Mouse (Mus musculus): ENCODE data around the gene Nop56. TPM values are rescaled to one million over a fixed set of nuclear protein-coding genes. Genes with fewer than 3 reads are reported as not detected.

Gene Nop56
- polyA plus RNA-seq, 1 experiment from 2014 or later = 354 TPM

DNA sequence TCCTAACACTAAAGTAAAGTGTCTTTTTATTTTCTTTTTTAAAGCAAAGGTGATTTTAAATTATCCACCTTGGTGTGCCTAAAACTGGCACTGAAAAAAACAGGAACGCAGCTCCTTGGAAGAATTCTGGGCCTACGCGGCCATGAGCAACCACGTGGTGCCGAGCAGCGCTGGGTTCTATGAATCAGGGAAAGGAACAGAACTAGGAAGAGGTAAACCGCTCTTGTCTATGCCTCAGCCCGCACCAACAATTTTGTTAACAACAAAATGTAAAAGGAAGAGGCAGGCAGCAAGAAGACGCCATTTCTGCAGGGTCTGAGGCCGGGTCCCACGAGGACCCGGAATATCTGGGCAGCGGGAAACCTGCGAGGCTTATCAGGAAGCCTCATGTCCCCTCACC is 498 bp upstream of the Nop56 start:
- H3K27me3 ChIP-seq (ENCODE audit: control insufficient read depth, insufficient read depth, low read length) = no peaks in the 10 kb centered on the region
- peak overlapping the region; percentile 90 for H3K9ac ChIP-seq (ENCODE audit: low read depth, low read length)
- peak overlapping the region; percentile 76 for H3K4me2 ChIP-seq (replicated peaks; ENCODE audit: low read depth, low read length)
- peak overlapping the region; percentile 85 for H3K27ac ChIP-seq (ENCODE audit: low read depth, low read length)
- H3K4me3 ChIP-seq (ENCODE audit: low read length) = peak overlapping the region; percentile 63
- peaks cover 35% of the 10 kb centered on the region for H3K36me3 ChIP-seq (ENCODE audit: control insufficient read depth, insufficient read depth, low read length)
- peak; percentile 3; the same call in 1 of the 2 replicates for ATAC-seq (ENCODE audit: low FRiP score, low TSS enrichment)
- no peaks in the 10 kb centered on the region for H3K9me3 ChIP-seq (ENCODE audit: control insufficient read depth, low read length)
- WGBS = 2% methylated on average over 14 of the region's 14 CpGs
- H3K4me1 ChIP-seq (ENCODE audit: control insufficient read depth, insufficient read depth, low read length) = peaks cover 19% of the 10 kb centered on the region; the same call in 1 of the 2 replicates

DNA sequence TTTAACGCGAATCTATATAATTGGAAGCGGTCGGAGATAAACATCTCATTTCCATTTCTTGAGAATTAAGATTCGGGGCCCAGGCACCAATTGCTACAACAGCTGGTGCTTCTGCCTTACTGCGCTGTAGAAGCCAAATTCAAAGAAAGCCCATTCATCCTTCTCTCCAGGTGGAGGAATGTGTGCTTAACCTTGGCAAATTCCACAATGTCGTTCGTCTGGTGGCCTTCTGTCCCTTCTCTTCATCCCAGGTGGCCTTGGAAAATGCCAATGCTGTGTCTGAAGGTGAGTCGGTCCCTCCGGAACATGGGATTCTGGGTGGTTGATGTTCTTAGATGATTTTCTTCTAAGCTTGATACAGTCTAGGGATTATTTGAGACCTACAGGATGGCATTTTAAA is 632 bp downstream of the Nop56 start:
- Histone ChIP-seq H3K4me1 (ENCODE audit: control insufficient read depth, insufficient read depth, low read length) (peaks cover 19% of the 10 kb centered on the region; the same call in 1 of the 2 replicates), H3K27me3 (ENCODE audit: control insufficient read depth, insufficient read depth, low read length) (no peaks in the 10 kb centered on the region), H3K9me3 (ENCODE audit: control insufficient read depth, low read length) (no peaks in the 10 kb centered on the region), H3K4me3 (ENCODE audit: low read length) (peak overlapping the region; percentile 63), H3K9ac (ENCODE audit: low read depth, low read length) (peak overlapping the region; percentile 90), H3K27ac (ENCODE audit: low read depth, low read length) (peak overlapping the region; percentile 91; the same call in 1 of the 2 replicates), H3K4me2 (replicated peaks; ENCODE audit: low read depth, low read length) (peak overlapping the region; percentile 80), H3K36me3 (ENCODE audit: control insufficient read depth, insufficient read depth, low read length) (peaks cover 44% of the 10 kb centered on the region)
- WGBS = under 1% methylated on average over 10 of the region's 10 CpGs
- ATAC-seq (ENCODE audit: low FRiP score, low TSS enrichment) = no peak

DNA sequence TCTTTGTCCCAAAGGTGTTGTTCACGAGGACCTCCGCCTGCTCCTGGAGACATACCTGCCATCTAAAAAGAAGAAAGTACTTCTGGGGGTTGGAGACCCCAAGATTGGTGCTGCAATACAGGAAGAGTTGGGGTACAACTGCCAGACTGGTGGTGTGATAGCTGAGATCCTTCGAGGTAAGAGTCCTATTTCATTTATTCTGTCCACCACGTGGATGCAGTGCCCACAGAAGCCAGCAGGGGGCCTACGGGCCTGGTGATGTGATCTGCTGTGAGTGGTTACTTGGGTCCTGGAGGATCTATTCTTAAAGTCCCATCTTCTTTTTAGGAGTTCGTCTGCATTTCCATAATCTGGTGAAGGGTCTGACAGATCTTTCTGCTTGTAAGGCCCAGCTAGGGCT is 1.4 kb downstream of the Nop56 start:
- peak overlapping the region; percentile 63 for H3K4me3 ChIP-seq (ENCODE audit: low read length)
- peak overlapping the region; percentile 90 for H3K9ac ChIP-seq (ENCODE audit: low read depth, low read length)
- H3K36me3 ChIP-seq (ENCODE audit: control insufficient read depth, insufficient read depth, low read length) = peaks cover 52% of the 10 kb centered on the region
- no peak overlapping the region for H3K27ac ChIP-seq (ENCODE audit: low read depth, low read length)
- no peaks in the 10 kb centered on the region for H3K27me3 ChIP-seq (ENCODE audit: control insufficient read depth, insufficient read depth, low read length)
- no peak for ATAC-seq (ENCODE audit: low FRiP score, low TSS enrichment)
- no peaks in the 10 kb centered on the region for H3K9me3 ChIP-seq (ENCODE audit: control insufficient read depth, low read length)
- WGBS = 52% methylated on average over 6 of the region's 6 CpGs
- H3K4me1 ChIP-seq (ENCODE audit: control insufficient read depth, insufficient read depth, low read length) = peaks cover 19% of the 10 kb centered on the region; the same call in 1 of the 2 replicates
- peak overlapping the region; percentile 80 for H3K4me2 ChIP-seq (replicated peaks; ENCODE audit: low read depth, low read length)

DNA sequence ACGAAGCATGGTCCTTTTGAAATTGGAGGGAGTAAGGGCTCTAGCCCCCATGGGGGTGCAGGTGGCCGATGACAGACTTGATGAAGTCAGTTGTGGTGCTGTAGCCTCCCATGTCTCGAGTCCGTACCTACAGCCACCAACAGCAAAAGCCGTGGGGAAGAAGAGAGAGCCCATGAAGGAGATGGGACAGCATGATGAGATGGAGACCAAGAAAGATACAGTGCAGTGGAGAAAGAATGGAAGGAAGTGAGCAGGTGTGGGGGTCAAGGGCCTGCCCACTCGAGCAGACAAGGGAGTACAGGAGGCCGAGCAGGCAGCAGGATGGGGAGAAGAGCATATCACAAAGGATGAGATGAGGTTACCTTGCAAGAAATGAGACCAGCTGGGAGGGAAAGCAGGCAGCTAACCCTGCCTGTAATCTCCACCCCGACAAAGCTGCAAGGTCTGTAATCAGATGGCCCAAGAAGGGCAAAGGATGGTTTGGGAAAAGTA is 5.4 kb downstream of the Nop56 start:
- H3K4me1 ChIP-seq (ENCODE audit: control insufficient read depth, insufficient read depth, low read length) = peaks cover 28% of the 10 kb centered on the region; the same call in 1 of the 2 replicates
- no peak for ATAC-seq (ENCODE audit: low FRiP score, low TSS enrichment)
- H3K9ac ChIP-seq (ENCODE audit: low read depth, low read length) = no peak overlapping the region
- WGBS = 41% methylated on average over 8 of the region's 8 CpGs
- H3K4me3 ChIP-seq (ENCODE audit: low read length) = no peak overlapping the region
- H3K36me3 ChIP-seq (ENCODE audit: control insufficient read depth, insufficient read depth, low read length) = peaks cover 70% of the 10 kb centered on the region
- no peaks in the 10 kb centered on the region for H3K9me3 ChIP-seq (ENCODE audit: control insufficient read depth, low read length)
- H3K27ac ChIP-seq (ENCODE audit: low read depth, low read length) = no peak overlapping the region
- no peaks in the 10 kb centered on the region for H3K27me3 ChIP-seq (ENCODE audit: control insufficient read depth, insufficient read depth, low read length)
- H3K4me2 ChIP-seq (replicated peaks; ENCODE audit: low read depth, low read length) = no peak overlapping the region

DNA sequence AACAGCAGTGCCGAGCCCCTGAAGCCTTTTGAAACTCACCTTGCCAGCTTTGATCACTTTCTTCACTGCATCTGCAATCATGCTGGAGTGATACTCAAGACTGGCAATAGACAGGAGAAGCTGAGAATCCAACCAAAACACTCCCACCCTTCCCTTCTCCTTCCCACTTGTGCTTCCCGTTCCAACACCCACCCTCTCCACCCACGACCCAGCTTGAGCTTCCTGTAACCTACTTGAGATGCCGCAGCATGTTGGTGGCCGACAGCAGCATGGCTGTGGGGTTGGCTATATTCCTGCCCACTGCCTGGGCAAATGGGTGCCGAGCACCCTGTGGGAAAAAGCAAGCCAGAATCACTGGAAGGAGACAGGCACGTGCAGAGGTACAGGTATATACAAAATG is 6.0 kb downstream of the Nop56 start:
- H3K36me3 ChIP-seq (ENCODE audit: control insufficient read depth, insufficient read depth, low read length) = peaks cover 70% of the 10 kb centered on the region
- no peaks in the 10 kb centered on the region for H3K27me3 ChIP-seq (ENCODE audit: control insufficient read depth, insufficient read depth, low read length)

DNA sequence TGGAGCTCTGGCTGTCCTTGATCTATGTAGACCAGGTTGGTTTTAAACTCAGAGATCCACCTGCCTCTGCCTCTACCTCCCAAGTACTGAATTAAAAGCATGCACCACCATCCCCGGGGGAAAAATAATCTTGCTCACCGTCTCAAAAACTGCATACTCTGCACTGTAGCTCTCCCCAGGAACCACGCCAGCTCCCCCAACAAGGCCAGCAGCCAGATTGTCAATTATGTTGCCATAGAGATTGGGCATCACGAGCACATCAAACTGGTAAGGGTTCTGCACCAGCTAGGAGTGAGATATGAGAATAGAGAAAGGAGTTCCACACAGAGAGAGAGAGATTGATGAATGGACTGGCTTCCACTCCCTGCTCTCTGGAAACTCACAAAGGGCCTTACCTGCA is 6.6 kb downstream of the Nop56 start:
- Histone ChIP-seq H3K4me2 (replicated peaks; ENCODE audit: low read depth, low read length) (no peak overlapping the region), H3K4me3 (ENCODE audit: low read length) (no peak overlapping the region), H3K27ac (ENCODE audit: low read depth, low read length) (no peak overlapping the region), H3K4me1 (ENCODE audit: control insufficient read depth, insufficient read depth, low read length) (peaks cover 23% of the 10 kb centered on the region; the same call in 1 of the 2 replicates), H3K36me3 (ENCODE audit: control insufficient read depth, insufficient read depth, low read length) (peaks cover 65% of the 10 kb centered on the region), H3K27me3 (ENCODE audit: control insufficient read depth, insufficient read depth, low read length) (no peaks in the 10 kb centered on the region), H3K9me3 (ENCODE audit: control insufficient read depth, low read length) (no peaks in the 10 kb centered on the region), H3K9ac (ENCODE audit: low read depth, low read length) (no peak overlapping the region)
- ATAC-seq (ENCODE audit: low FRiP score, low TSS enrichment) = no peak
- 79% methylated on average over 4 of the region's 4 CpGs for WGBS

More for the DNA sequence above, 6.0 kb downstream of the Nop56 start:
- Histone ChIP-seq H3K27ac (ENCODE audit: low read depth, low read length) (no peak overlapping the region), H3K4me2 (replicated peaks; ENCODE audit: low read depth, low read length) (no peak overlapping the region), H3K9ac (ENCODE audit: low read depth, low read length) (no peak overlapping the region), H3K4me1 (ENCODE audit: control insufficient read depth, insufficient read depth, low read length) (peaks cover 28% of the 10 kb centered on the region; the same call in 1 of the 2 replicates), H3K4me3 (ENCODE audit: low read length) (no peak overlapping the region), H3K9me3 (ENCODE audit: control insufficient read depth, low read length) (no peaks in the 10 kb centered on the region)
- no peak for ATAC-seq (ENCODE audit: low FRiP score, low TSS enrichment)
- 57% methylated on average over 7 of the region's 7 CpGs for WGBS

DNA sequence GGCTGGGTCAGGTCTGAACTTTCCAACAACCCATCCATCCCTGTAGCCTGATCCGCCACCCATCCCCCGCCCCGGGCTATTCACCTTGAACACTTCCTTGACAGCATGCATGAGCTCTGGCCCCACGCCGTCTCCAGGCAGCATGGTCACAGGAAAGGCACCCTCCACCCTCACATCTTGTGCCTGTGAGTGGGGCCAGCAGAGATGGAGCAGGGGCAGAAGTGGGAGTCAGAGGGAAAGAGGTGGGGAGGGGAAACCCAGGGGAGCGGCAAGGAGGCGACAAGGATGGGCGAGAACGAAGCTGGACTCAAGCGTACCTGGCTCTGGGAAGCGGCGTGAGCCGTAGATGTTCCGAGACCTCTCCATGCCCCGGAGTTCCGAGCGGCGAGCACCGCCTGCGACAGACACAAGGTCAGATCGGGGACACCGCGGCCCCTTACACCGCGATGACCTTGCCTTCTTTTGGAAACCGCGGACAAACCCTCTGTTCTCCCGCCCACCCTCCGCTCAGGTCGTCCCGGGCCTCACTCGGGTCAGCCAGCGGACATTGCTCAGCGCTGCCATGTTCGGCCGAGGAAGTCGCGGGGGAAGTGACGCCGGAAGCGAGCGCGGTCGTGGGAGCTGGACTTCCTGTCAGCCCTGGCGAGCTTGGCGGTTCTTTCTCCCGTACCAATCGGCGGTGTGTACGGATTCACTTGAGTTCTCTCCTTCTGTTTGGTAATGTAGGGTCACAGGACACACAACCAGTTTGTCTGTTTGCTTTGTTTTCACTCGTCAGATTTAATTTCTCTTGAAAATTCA is 9.8 kb downstream of the Nop56 start, which contains the start of gene Idh3b:
Gene Idh3b, minus strand, starts transcription at position 694 of the 801 bp plus-strand sequence.
- no peaks in the 10 kb centered on the region for H3K27me3 ChIP-seq (ENCODE audit: control insufficient read depth, insufficient read depth, low read length)
- peak within 1 kb of the TSS; percentile 87 for H3K4me2 ChIP-seq (replicated peaks; ENCODE audit: low read depth, low read length)
- 0 out of 2 replicates have a peak, but pooled peaks cover 9% of the 10 kb centered on the region for H3K4me1 ChIP-seq (ENCODE audit: control insufficient read depth, insufficient read depth, low read length)
- peak; percentile 88 for ATAC-seq (ENCODE audit: low FRiP score, low TSS enrichment)
- peak within 1 kb of the TSS; percentile 88 for H3K9ac ChIP-seq (ENCODE audit: low read depth, low read length)
- peak within 1 kb of the TSS; percentile 76 for H3K27ac ChIP-seq (ENCODE audit: low read depth, low read length)
- H3K36me3 ChIP-seq (ENCODE audit: control insufficient read depth, insufficient read depth, low read length) = peaks cover 35% of the 10 kb centered on the region
- H3K4me3 ChIP-seq (ENCODE audit: low read length) = peak within 1 kb of the TSS; percentile 86
- H3K9me3 ChIP-seq (ENCODE audit: control insufficient read depth, low read length) = no peaks in the 10 kb centered on the region
- under 1% methylated on average over 48 of the region's 51 CpGs for WGBS

DNA sequence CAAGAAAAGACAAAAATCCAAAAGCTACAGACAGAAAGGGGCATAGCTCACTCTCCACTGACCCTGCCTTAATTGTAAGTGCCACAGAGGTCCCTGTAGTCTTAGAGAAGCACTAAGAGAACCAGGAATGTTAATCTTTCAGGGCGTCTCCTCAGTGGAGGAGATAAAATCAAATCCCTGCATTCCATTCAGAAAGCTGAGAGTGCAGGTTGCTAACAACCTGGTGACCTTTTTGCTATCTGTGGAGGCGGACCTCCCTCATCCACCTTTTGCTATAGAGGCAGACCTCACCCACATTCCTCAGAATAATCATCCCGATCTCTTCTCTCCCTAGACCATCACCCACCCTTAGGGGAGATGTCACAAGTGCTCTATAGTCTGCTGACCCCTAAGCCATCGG is 14.9 kb downstream of the Nop56 start:
- peaks cover 8% of the 10 kb centered on the region for H3K4me1 ChIP-seq (ENCODE audit: control insufficient read depth, insufficient read depth, low read length)
- H3K27me3 ChIP-seq (ENCODE audit: control insufficient read depth, insufficient read depth, low read length) = peaks cover 2% of the 10 kb centered on the region; the same call in 1 of the 2 replicates
- H3K36me3 ChIP-seq (ENCODE audit: control insufficient read depth, insufficient read depth, low read length) = no peaks in the 10 kb centered on the region
- no peak overlapping the region for H3K27ac ChIP-seq (ENCODE audit: low read depth, low read length)
- WGBS = 63% methylated on average over 4 of the region's 4 CpGs
- no peak overlapping the region for H3K9ac ChIP-seq (ENCODE audit: low read depth, low read length)
- H3K9me3 ChIP-seq (ENCODE audit: control insufficient read depth, low read length) = no peaks in the 10 kb centered on the region
- H3K4me2 ChIP-seq (replicated peaks; ENCODE audit: low read depth, low read length) = no peak overlapping the region
- H3K4me3 ChIP-seq (ENCODE audit: low read length) = no peak overlapping the region
- no peak for ATAC-seq (ENCODE audit: low FRiP score, low TSS enrichment)

DNA sequence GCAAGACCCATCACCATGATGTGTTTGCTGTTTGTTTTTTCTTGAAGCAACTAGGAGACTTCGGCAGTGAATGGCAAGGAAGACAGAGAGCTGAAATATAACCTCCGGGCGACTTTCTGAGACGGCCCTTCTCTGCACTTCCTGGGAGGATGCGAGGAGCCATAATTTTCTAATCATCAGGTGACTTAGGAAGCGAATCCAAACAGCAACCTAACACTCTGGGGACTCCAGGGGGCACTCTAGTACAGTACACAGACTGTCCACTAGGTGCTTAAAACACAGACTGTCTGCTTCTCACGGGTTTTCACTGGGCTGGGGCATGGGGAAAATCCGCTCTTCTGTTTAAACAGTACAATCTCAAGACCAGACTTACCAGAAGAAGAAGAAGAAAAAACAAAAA is 17.2 kb downstream of the Nop56 start:
- 7% methylated on average over 8 of the region's 8 CpGs for WGBS

More for the DNA sequence above, 17.2 kb downstream of the Nop56 start:
- no peaks in the 10 kb centered on the region for H3K36me3 ChIP-seq (ENCODE audit: control insufficient read depth, insufficient read depth, low read length)
- no peaks in the 10 kb centered on the region for H3K9me3 ChIP-seq (ENCODE audit: control insufficient read depth, low read length)
- peak overlapping the region; percentile 8; the same call in 1 of the 2 replicates for H3K4me2 ChIP-seq (replicated peaks; ENCODE audit: low read depth, low read length)
- no peak for ATAC-seq (ENCODE audit: low FRiP score, low TSS enrichment)
- peaks cover 18% of the 10 kb centered on the region for H3K4me1 ChIP-seq (ENCODE audit: control insufficient read depth, insufficient read depth, low read length)
- H3K27me3 ChIP-seq (ENCODE audit: control insufficient read depth, insufficient read depth, low read length) = peaks cover 8% of the 10 kb centered on the region
- H3K9ac ChIP-seq (ENCODE audit: low read depth, low read length) = no peak overlapping the region
- H3K27ac ChIP-seq (ENCODE audit: low read depth, low read length) = no peak overlapping the region
- no peak overlapping the region for H3K4me3 ChIP-seq (ENCODE audit: low read length)

Measured in kidney, embryonic 14.5 days (tissue).